Mouse (Mus musculus): ENCODE results near the gene Casp8.

DNA sequence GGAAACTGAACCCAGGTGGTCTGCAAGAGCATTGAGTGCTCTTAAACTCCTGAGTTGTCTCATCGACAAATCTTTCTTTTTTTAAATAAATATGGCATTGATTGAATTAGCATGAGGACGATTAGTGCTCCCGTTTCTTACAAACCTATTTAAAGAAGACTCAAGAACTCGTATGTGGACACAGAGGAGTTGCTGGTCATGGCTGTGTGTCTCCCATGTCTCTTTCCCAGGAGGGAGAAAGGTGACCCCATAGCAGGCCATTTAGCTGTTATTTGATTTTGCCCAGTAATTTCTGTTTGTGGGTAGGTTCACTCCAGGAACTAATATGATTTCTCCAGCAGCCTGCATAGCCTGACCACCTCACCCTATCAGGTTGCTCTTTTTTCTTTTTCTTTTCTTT, 1.7 kb downstream of the Casp8 start:
- no peak for TF ChIP-seq POLR2A (IDR thresholded peaks at IDR 0.05; ENCODE audit: borderline replicate concordance, control insufficient read depth, low read depth, low read length)
- no peak for TF ChIP-seq CTCF (IDR thresholded peaks at IDR 0.05; ENCODE audit: control insufficient read depth, insufficient read depth, low read length)

All from bone marrow, adult 2 months (tissue).